Mouse (Mus musculus) MEL-GATA-1-ER (cell line): Measurements from ENCODE around the gene Pnck.
A peak's percentile ranks its signal among the peaks of the same experiment; 100 is the strongest.

Experiments
- DNase-seq: peaks from one replicate; pipeline ENCODE4 v3.0.0-alpha.2; 2012; ENCODE audit warnings: low read depth; ENCODE audit errors: extremely low read depth

Gene Pnck

GRCm38 (mm10) chrX:73659575-73660283 lies at the start of gene Pnck:
Gene Pnck, minus strand, starts transcription at chrX:73660117.
- DNase-seq: no peak

GRCm38 (mm10) chrX:73700472-73700871 lies 40.6 kb upstream of the Pnck start:
- DNase-seq: no peak

- DNase-seq: no peak
Measured at GRCm38 (mm10) chrX:73690917-73691629, 31.2 kb upstream of the Pnck start.

GRCm38 (mm10) chrX:73685629-73686028 lies 25.7 kb upstream of the Pnck start:
- DNase-seq: no peak

- DNase-seq: no peak
Measured at GRCm38 (mm10) chrX:73684978-73685377, 25.1 kb upstream of the Pnck start.

- no peak for DNase-seq
Measured at GRCm38 (mm10) chrX:73684156-73684555, 24.2 kb upstream of the Pnck start.

GRCm38 (mm10) chrX:73676668-73677067 lies 16.8 kb upstream of the Pnck start:
- no peak for DNase-seq

GRCm38 (mm10) chrX:73675231-73675630 lies 15.3 kb upstream of the Pnck start:
- no peak for DNase-seq

- DNase-seq: no peak
Measured at GRCm38 (mm10) chrX:73673968-73674661, 14.2 kb upstream of the Pnck start.

- no peak for DNase-seq
Measured at GRCm38 (mm10) chrX:73673619-73673967, 13.7 kb upstream of the Pnck start.

GRCm38 (mm10) chrX:73672879-73673618 lies 13.1 kb upstream of the Pnck start, which contains the start of gene Slc6a8:
Gene Slc6a8, plus strand, starts transcription at chrX:73673150.
- DNase-seq: peak; percentile 30

GRCm38 (mm10) chrX:73672031-73672431 lies 12.1 kb upstream of the Pnck start:
- peak; percentile 45 for DNase-seq

- peak; percentile 40 for DNase-seq
Measured at GRCm38 (mm10) chrX:73663143-73663542, 3.2 kb upstream of the Pnck start.

GRCm38 (mm10) chrX:73660284-73660665 lies 358 bp upstream of the Pnck start:
- DNase-seq: no peak

- no peak for DNase-seq
Measured at GRCm38 (mm10) chrX:73658936-73659574, 862 bp downstream of the Pnck start.

GRCm38 (mm10) chrX:73658391-73658790 lies 1.5 kb downstream of the Pnck start:
- DNase-seq: peak; percentile 18

GRCm38 (mm10) chrX:73655529-73655928 lies 4.4 kb downstream of the Pnck start:
- DNase-seq: peak; percentile 68

- peak; percentile 63 for DNase-seq
Measured at GRCm38 (mm10) chrX:73654177-73654576, 5.7 kb downstream of the Pnck start.

GRCm38 (mm10) chrX:73653392-73653791 lies 6.5 kb downstream of the Pnck start:
- DNase-seq: no peak

- no peak for DNase-seq
Measured at GRCm38 (mm10) chrX:73650869-73651268, 9.0 kb downstream of the Pnck start.

GRCm38 (mm10) chrX:73645121-73645520 lies 14.8 kb downstream of the Pnck start:
- no peak for DNase-seq
